28 mouse cellular contexts compared by ENCODE assay signal in genomic region chr2:105386418-105386817, GRCm38 (mm10). TPM values are rescaled to one million over a fixed set of nuclear protein-coding genes. Genes with fewer than 3 reads are reported as not detected.
DNase-seq lines count a peak whose midpoint lies in the region; ATAC-seq lines count a peak whose summit lies in the region.
"Had no signal": no experiment of that assay in that cellular context is flagged by ENCODE, and none has a peak within 500 bp of the region (broad histone marks: within the 10 kb centered on the region; RNA-seq: fewer than 3 reads in every experiment).

No protein-coding gene starts in this region.

- peaks cover 18% of the 10 kb centered on the region for H3K36me3 ChIP-seq in stomach, embryonic 16.5 days (ENCODE audit: control insufficient read depth, insufficient read depth, low read length)
- H3K36me3 ChIP-seq: forebrain, embryonic 15.5 days had no signal

- H3K4me3 ChIP-seq in stomach, embryonic 16.5 days (replicated peaks; ENCODE audit: low read length): no peak overlapping the region
- H3K4me3 ChIP-seq: embryonic facial prominence, embryonic 10.5 days; embryonic facial prominence, embryonic 13.5 days; erythroblast, embryonic 14.5 days; forebrain, embryonic 12.5 days; forebrain, embryonic 15.5 days; heart, adult 2 months; hindbrain, embryonic 10.5 days; hindbrain, embryonic 13.5 days had no signal

- peak overlapping the region; percentile 58 for H3K27ac ChIP-seq in stomach, embryonic 16.5 days (ENCODE audit: low read length)
- H3K27ac ChIP-seq: embryonic facial prominence, embryonic 10.5 days; embryonic facial prominence, embryonic 13.5 days; forebrain, embryonic 12.5 days; forebrain, embryonic 15.5 days; heart, adult 2 months; hindbrain, embryonic 10.5 days; hindbrain, embryonic 13.5 days had no signal

- H3K9me3 ChIP-seq in stomach, embryonic 16.5 days (replicated peaks; ENCODE audit: control insufficient read depth, low read length): no peaks in the 10 kb centered on the region
- H3K9me3 ChIP-seq: embryonic facial prominence, embryonic 10.5 days; embryonic facial prominence, embryonic 13.5 days; forebrain, embryonic 12.5 days; forebrain, embryonic 15.5 days; G1E; hindbrain, embryonic 10.5 days; hindbrain, embryonic 13.5 days had no signal

- H3K4me1 ChIP-seq in stomach, embryonic 16.5 days (ENCODE audit: control insufficient read depth, insufficient read depth, low read length): no peaks in the 10 kb centered on the region
- H3K4me1 ChIP-seq: embryonic facial prominence, embryonic 10.5 days; embryonic facial prominence, embryonic 13.5 days; forebrain, embryonic 15.5 days; hindbrain, embryonic 10.5 days; hindbrain, embryonic 13.5 days had no signal

- no peak overlapping the region for H3K4me2 ChIP-seq in stomach, embryonic 16.5 days (ENCODE audit: low read depth, low read length)
- H3K4me2 ChIP-seq: embryonic facial prominence, embryonic 13.5 days; forebrain, embryonic 12.5 days; forebrain, embryonic 15.5 days; heart, embryonic 11.5 days; hindbrain, embryonic 13.5 days had no signal

- no peak overlapping the region for H3K9ac ChIP-seq in stomach, embryonic 16.5 days (ENCODE audit: low read length)
- H3K9ac ChIP-seq: embryonic facial prominence, embryonic 13.5 days; forebrain, embryonic 12.5 days; forebrain, embryonic 15.5 days; hindbrain, embryonic 13.5 days had no signal

- WGBS in stomach, embryonic 16.5 days: 82% methylated on average over 4 of the region's 4 CpGs

- peak; percentile 32 for DNase-seq in induced T-regulatory cell, adult 2 months (ENCODE audit: low read depth)
- DNase-seq in right cerebral cortex, postnatal 10 days (ENCODE audit: low spot score in 2 of 2): no peak
- no peak for DNase-seq in kidney, postnatal 36 days
- no peak for DNase-seq in T-cell, adult 2 months (ENCODE audit: low spot score)
- DNase-seq: adrenal gland, adult 8-10 months; adrenal gland, postnatal 25 days; cerebellum, adult 11-12 months; cerebellum, adult 8-10 months; cerebellum, postnatal 10 days; cerebellum, postnatal 36 days; embryo, embryonic 11 days; gastrocnemius, postnatal 25 days; heart, adult 2 months; heart, postnatal 36 days had no signal

- no peaks in the 10 kb centered on the region for H3K27me3 ChIP-seq in stomach, embryonic 16.5 days (ENCODE audit: control insufficient read depth, insufficient read depth, low read length)
- H3K27me3 ChIP-seq: CH12.LX; embryonic facial prominence, embryonic 13.5 days; forebrain, embryonic 12.5 days; forebrain, embryonic 15.5 days; hindbrain, embryonic 13.5 days; Patski had no signal

- peak; percentile 59 for ATAC-seq in CD4-positive, CD25-positive, alpha-beta regulatory T cell, adult 4 months
- no peak for ATAC-seq in stomach, embryonic 16.5 days (ENCODE audit: insufficient read depth, low FRiP score)
- ATAC-seq: forebrain, embryonic 15.5 days; hindbrain, embryonic 16.5 days; Patski had no signal

RNA-seq across cellular contexts. Expression of gene Rcn1, which starts 12.7 kb away (rescaled TPM):
- 10 to 100 TPM; 13.3 to 16.9 TPM for polyA plus RNA-seq in CD4-positive, CD25-positive, alpha-beta regulatory T cell, adult 4 months (2017; shearing (Covaris generic))
- 141 TPM in 2 replicates for polyA plus RNA-seq in stomach, embryonic 16.5 days (2015; fragmentation: Nextera tagmentation; extraction: Ambion mirVana)
